Mouse (Mus musculus): ENCODE measurements at regions not wholly inside any gene's neighbourhood (a gene's known extent, or its start where the extent isn't known, plus 50 kb on each side); places are given as distances from the start of the nearest gene placed in this dataset.

GRCm38 (mm10) chr15:67373599-67373998 lies 872.9 kb upstream of the Lrrc6 start:
- no peak for ATAC-seq (ENCODE audit: insufficient read depth, low read depth)
- H3K4me1 ChIP-seq (ENCODE audit: control insufficient read depth, insufficient read depth), result no peaks in the 10 kb centered on the region

GRCm38 (mm10) chr15:67373030-67373429 lies 872.3 kb upstream of the Lrrc6 start:
- no peaks in the 10 kb centered on the region for H3K36me3 ChIP-seq (replicated peaks; ENCODE audit: control insufficient read depth, insufficient read depth, low read length)
- TF ChIP-seq EP300 (IDR thresholded peaks at IDR 0.05; ENCODE audit: low read depth), result no peak
- no peak for TF ChIP-seq CTCF (IDR thresholded peaks at IDR 0.05; ENCODE audit: low read depth)
- H3K4me3 ChIP-seq (ENCODE audit: low read depth, low read length), result no peak overlapping the region
- no peak for ATAC-seq (ENCODE audit: insufficient read depth, low read depth)
- no peaks in the 10 kb centered on the region for H3K9me3 ChIP-seq (replicated peaks; ENCODE audit: control insufficient read depth, low read length)
- H3K27ac ChIP-seq (ENCODE audit: low read depth), result no peak overlapping the region
- no peak for DNase-seq (ENCODE audit: low spot score)
- no peaks in the 10 kb centered on the region for H3K27me3 ChIP-seq (ENCODE audit: control insufficient read depth, insufficient read depth, low read length)
- H3K4me1 ChIP-seq (ENCODE audit: control insufficient read depth, insufficient read depth), result no peaks in the 10 kb centered on the region
- WGBS, result 67% methylated on average over 8 of the region's 8 CpGs
- no peak overlapping the region for H3K4me2 ChIP-seq (ENCODE audit: low read depth, low read length)
- H3K9ac ChIP-seq (replicated peaks; ENCODE audit: low read depth, low read length), result no peak overlapping the region

More at GRCm38 (mm10) chr15:67373599-67373998, 872.9 kb upstream of the Lrrc6 start:
- 85% methylated on average over 4 of the region's 4 CpGs for WGBS
- H3K27me3 ChIP-seq (ENCODE audit: control insufficient read depth, insufficient read depth, low read length), result no peaks in the 10 kb centered on the region
- H3K9ac ChIP-seq (replicated peaks; ENCODE audit: low read depth, low read length), result no peak overlapping the region
- H3K4me2 ChIP-seq (ENCODE audit: low read depth, low read length), result no peak overlapping the region
- H3K27ac ChIP-seq (ENCODE audit: low read depth), result no peak overlapping the region
- TF ChIP-seq EP300 (IDR thresholded peaks at IDR 0.05; ENCODE audit: low read depth), result no peak
- TF ChIP-seq CTCF (IDR thresholded peaks at IDR 0.05; ENCODE audit: low read depth), result no peak
- H3K9me3 ChIP-seq (replicated peaks; ENCODE audit: control insufficient read depth, low read length), result no peaks in the 10 kb centered on the region
- no peak for DNase-seq (ENCODE audit: low spot score)
- no peaks in the 10 kb centered on the region for H3K36me3 ChIP-seq (replicated peaks; ENCODE audit: control insufficient read depth, insufficient read depth, low read length)
- H3K4me3 ChIP-seq (ENCODE audit: low read depth, low read length), result no peak overlapping the region

GRCm38 (mm10) chr15:67364099-67364756 lies 863.5 kb upstream of the Lrrc6 start:
- WGBS, result 69% methylated on average over 4 of the region's 4 CpGs
- Histone ChIP-seq H3K9me3 (replicated peaks; ENCODE audit: control insufficient read depth, low read length) (no peaks in the 10 kb centered on the region), H3K4me1 (ENCODE audit: control insufficient read depth, insufficient read depth) (peaks cover 17% of the 10 kb centered on the region), H3K4me3 (ENCODE audit: low read depth, low read length) (no peak overlapping the region), H3K36me3 (replicated peaks; ENCODE audit: control insufficient read depth, insufficient read depth, low read length) (no peaks in the 10 kb centered on the region), H3K4me2 (ENCODE audit: low read depth, low read length) (no peak overlapping the region), H3K27me3 (ENCODE audit: control insufficient read depth, insufficient read depth, low read length) (no peaks in the 10 kb centered on the region), H3K9ac (replicated peaks; ENCODE audit: low read depth, low read length) (no peak overlapping the region), H3K27ac (ENCODE audit: low read depth) (no peak overlapping the region)
- TF ChIP-seq EP300 (IDR thresholded peaks at IDR 0.05; ENCODE audit: low read depth), result no peak
- no peak for TF ChIP-seq CTCF (IDR thresholded peaks at IDR 0.05; ENCODE audit: low read depth)
- DNase-seq (ENCODE audit: low spot score) (no peak), ATAC-seq (ENCODE audit: insufficient read depth, low read depth) (no peak)

GRCm38 (mm10) chr15:67361012-67361571 lies 860.4 kb upstream of the Lrrc6 start:
- no peak overlapping the region for H3K9ac ChIP-seq (replicated peaks; ENCODE audit: low read depth, low read length)
- H3K4me1 ChIP-seq (ENCODE audit: control insufficient read depth, insufficient read depth), result peaks cover 17% of the 10 kb centered on the region
- DNase-seq (ENCODE audit: low spot score), result no peak
- no peak overlapping the region for H3K4me2 ChIP-seq (ENCODE audit: low read depth, low read length)
- TF ChIP-seq EP300 (IDR thresholded peaks at IDR 0.05; ENCODE audit: low read depth), result no peak
- TF ChIP-seq CTCF (IDR thresholded peaks at IDR 0.05; ENCODE audit: low read depth), result no peak
- H3K4me3 ChIP-seq (ENCODE audit: low read depth, low read length), result no peak overlapping the region
- H3K27me3 ChIP-seq (ENCODE audit: control insufficient read depth, insufficient read depth, low read length), result no peaks in the 10 kb centered on the region
- H3K36me3 ChIP-seq (replicated peaks; ENCODE audit: control insufficient read depth, insufficient read depth, low read length), result no peaks in the 10 kb centered on the region
- no peak overlapping the region for H3K27ac ChIP-seq (ENCODE audit: low read depth)
- no peaks in the 10 kb centered on the region for H3K9me3 ChIP-seq (replicated peaks; ENCODE audit: control insufficient read depth, low read length)
- ATAC-seq (ENCODE audit: insufficient read depth, low read depth), result no peak
- WGBS, result 20% methylated on average over 1 of the region's 1 CpGs

GRCm38 (mm10) chr15:67357867-67358266 lies 857.2 kb upstream of the Lrrc6 start:
- no peak for DNase-seq (ENCODE audit: low spot score)
- Histone ChIP-seq H3K4me2 (ENCODE audit: low read depth, low read length) (no peak overlapping the region), H3K4me1 (ENCODE audit: control insufficient read depth, insufficient read depth) (peaks cover 17% of the 10 kb centered on the region), H3K36me3 (replicated peaks; ENCODE audit: control insufficient read depth, insufficient read depth, low read length) (no peaks in the 10 kb centered on the region), H3K9me3 (replicated peaks; ENCODE audit: control insufficient read depth, low read length) (no peaks in the 10 kb centered on the region), H3K9ac (replicated peaks; ENCODE audit: low read depth, low read length) (no peak overlapping the region), H3K27me3 (ENCODE audit: control insufficient read depth, insufficient read depth, low read length) (no peaks in the 10 kb centered on the region), H3K27ac (ENCODE audit: low read depth) (no peak overlapping the region), H3K4me3 (ENCODE audit: low read depth, low read length) (no peak overlapping the region)
- no peak for TF ChIP-seq EP300 (IDR thresholded peaks at IDR 0.05; ENCODE audit: low read depth)
- no peak for TF ChIP-seq CTCF (IDR thresholded peaks at IDR 0.05; ENCODE audit: low read depth)
- ATAC-seq (ENCODE audit: insufficient read depth, low read depth), result no peak
- 88% methylated on average over 3 of the region's 3 CpGs for WGBS

GRCm38 (mm10) chr15:67355334-67355733 lies 854.6 kb upstream of the Lrrc6 start:
- no peak for TF ChIP-seq CTCF (IDR thresholded peaks at IDR 0.05; ENCODE audit: low read depth)
- TF ChIP-seq EP300 (IDR thresholded peaks at IDR 0.05; ENCODE audit: low read depth), result no peak
- no peak for ATAC-seq (ENCODE audit: insufficient read depth, low read depth)
- no peak overlapping the region for H3K27ac ChIP-seq (ENCODE audit: low read depth)

More at GRCm38 (mm10) chr15:67355334-67355733, 854.6 kb upstream of the Lrrc6 start:
- H3K36me3 ChIP-seq (replicated peaks; ENCODE audit: control insufficient read depth, insufficient read depth, low read length), result no peaks in the 10 kb centered on the region
- H3K27me3 ChIP-seq (ENCODE audit: control insufficient read depth, insufficient read depth, low read length), result no peaks in the 10 kb centered on the region
- H3K9me3 ChIP-seq (replicated peaks; ENCODE audit: control insufficient read depth, low read length), result no peaks in the 10 kb centered on the region
- H3K4me1 ChIP-seq (ENCODE audit: control insufficient read depth, insufficient read depth), result no peaks in the 10 kb centered on the region
- H3K9ac ChIP-seq (replicated peaks; ENCODE audit: low read depth, low read length), result no peak overlapping the region
- no peak overlapping the region for H3K4me2 ChIP-seq (ENCODE audit: low read depth, low read length)
- DNase-seq (ENCODE audit: low spot score), result no peak
- H3K4me3 ChIP-seq (ENCODE audit: low read depth, low read length), result no peak overlapping the region

All from heart, postnatal 0 days (tissue).